Mouse (Mus musculus) regulatory T cell (primary cell): ENCODE data around the gene Tnks1bp1.

Source experiments
- in situ Hi-C: fragments of 300-600 bp; cut with MboI, MseI; formaldehyde crosslinking; loops from one replicate; pipeline ENCODE4 v1.15.1; 2025; ENCODE audit warnings: high pct_unique_total_duplicates

Gene Tnks1bp1

DNA sequence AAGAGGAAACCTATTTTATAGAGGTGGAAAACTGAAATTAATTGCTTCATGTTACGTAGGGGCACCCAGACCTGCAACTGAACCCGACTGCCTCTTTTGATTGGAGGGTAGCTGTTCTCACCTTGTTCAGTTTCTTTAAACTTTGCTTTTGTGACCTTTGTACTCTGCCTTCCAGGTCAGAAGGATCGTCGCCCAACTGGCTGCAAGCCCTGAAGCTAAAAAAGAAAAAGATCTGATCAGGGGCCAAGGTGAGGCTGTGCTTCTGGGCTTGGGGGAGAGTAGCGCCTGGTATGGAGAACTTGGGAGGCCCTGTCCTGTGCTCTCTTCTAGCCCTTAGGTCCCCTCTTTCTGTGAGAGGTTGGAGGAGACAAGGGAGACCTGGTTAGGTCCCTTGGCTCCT, 24.1 kb downstream of the Tnks1bp1 start:
- in situ Hi-C loops = no loop called here

DNA sequence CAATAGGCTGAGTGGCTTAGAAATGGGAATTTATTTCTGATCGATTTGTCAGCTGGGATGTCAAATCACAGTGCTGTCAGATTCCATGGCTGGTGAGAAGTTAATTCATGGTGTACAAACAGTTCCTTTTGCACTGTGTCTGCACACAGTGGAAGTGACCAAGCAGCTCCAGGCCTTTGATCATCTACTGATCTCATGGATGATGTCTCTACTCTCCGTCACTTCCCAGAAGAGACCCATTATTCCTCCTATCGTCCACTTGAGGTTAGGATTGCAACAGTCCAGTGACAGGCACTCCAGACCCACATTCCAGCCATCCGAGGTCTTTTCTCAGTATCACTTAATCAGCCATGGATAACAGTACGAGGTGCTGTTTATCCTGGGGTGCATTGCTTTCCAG, 25.9 kb downstream of the Tnks1bp1 start:
- in situ Hi-C loops = no loop called here

DNA sequence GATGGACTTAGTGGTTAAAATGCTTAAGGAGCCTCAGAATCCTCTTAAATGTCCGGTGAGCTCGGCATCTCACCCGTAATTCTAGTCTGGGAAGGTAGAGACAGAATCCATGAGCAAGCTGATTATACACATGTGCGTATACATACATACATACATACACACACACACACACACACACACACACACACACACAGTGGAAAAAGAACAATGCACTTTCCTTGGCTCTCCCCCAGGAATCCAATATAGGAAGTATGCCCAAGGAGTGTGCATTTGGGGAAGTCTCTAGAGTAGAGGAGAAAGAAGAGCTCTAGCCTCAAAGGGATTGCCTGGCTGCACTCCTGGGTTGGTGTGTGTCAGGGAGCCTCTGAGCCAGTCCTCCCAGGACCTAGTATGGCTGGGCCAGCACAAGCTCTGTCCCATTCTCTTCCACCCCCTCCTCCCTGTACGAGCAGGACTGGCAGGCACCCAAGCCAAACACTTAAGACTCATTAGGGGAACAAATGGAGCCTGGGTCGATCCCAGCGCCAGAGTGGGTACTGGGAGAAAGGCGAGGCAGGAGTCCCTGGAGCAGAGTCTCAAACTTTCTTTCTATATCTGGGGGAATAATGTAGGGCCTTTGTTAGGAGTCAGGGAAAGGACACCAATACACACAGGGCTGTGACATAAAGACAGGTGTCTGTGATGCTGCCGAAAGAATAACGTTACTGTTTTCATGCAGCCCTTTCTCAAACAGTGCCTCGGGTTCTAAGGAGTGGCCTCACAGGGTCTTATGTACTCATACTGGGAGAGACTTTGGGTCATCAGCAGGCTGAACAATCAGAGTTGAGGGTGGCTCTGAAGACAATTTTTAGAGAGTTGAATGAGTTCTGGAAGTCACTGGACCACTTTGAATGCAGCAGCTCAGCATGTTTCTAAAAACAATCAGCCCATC, 41.2 kb downstream of the Tnks1bp1 start:
- in situ Hi-C loops = no loop called here

DNA sequence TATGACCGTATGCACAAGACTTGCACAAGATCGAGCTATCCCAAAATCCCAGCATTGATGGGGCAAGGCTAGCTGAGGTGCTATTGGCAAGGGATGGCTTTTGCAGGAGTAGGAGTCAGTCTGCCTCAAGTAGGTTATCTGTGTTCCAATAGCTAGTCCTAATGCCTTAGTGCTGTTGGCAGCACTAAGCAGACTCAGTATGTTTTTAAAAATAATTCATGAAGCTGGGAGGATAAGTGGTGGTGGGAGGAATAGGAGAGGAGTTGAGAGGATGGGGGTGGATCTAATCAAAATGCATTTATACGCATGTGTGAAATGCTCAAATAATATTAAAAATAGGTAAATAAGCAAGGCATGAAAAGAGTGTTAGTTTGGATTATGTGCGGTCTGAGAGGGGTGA, 43.5 kb downstream of the Tnks1bp1 start:
- in situ Hi-C loops = loop anchor here (10.0 kb wide), 1 partner anchor 743 kb away; no protein-coding TSS in a partner anchor

DNA sequence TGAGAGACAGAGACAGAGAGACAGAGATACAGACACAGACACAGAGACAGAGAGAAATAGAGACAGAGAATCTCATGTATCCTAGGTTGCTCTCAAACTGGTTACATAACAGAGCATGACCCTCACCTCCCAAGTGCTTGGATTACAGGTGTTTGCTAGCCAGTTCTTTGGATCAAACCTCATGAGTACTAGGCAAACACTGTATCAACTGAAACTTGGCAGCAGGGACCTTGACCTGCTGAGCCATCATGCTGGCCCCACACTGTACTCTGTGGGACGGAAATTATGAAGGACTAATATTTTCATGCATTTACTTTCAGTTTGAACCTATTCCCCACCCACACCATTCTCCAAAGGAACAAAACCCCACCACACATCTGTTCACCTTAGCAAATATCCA, 45.6 kb downstream of the Tnks1bp1 start:
- in situ Hi-C loops = loop anchor here (10.0 kb wide), 1 partner anchor 741 kb away; no protein-coding TSS in a partner anchor

DNA sequence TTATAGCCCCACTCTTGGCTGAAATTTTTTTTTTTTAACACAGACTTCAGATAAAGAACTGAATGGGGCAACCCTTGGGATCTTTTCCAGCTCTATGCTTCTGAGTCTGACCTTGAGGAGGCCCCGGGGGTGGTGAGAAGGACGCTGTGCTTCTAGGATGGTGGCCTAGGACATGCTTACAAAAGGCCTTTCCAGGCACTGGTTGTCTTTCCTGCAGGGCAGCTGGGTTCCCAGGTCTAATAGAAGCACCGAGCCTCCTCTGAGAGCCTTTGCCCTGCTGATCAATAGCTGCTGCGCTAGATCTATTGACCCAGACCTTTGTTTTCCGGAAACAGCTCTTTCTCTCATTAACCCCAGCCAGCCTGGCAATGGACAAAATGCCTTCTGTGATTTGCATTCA, 48.1 kb downstream of the Tnks1bp1 start:
- in situ Hi-C loops = loop anchor here (10.0 kb wide), 1 partner anchor 739 kb away; no protein-coding TSS in a partner anchor

DNA sequence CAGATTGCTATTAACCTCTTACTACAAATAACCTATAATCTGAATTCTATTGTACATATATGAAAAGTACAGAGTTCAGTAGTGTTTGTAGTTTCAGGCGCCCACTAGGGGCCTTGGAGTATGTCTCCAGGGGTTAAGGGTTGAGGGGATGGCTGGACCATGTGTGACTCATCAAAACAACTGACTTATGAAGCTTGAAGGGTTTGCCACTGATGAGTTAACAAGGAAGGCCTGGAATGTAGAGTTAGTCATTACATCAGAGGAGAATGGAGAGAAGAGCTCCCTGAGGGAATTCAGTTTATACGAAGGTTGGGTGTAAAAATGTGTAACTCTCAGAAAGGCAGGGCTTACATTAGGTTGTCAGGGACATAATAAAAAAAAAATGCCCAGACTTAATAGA, 50.2 kb downstream of the Tnks1bp1 start:
- in situ Hi-C loops = loop anchor here (10.0 kb wide), 1 partner anchor 737 kb away; no protein-coding TSS in a partner anchor

DNA sequence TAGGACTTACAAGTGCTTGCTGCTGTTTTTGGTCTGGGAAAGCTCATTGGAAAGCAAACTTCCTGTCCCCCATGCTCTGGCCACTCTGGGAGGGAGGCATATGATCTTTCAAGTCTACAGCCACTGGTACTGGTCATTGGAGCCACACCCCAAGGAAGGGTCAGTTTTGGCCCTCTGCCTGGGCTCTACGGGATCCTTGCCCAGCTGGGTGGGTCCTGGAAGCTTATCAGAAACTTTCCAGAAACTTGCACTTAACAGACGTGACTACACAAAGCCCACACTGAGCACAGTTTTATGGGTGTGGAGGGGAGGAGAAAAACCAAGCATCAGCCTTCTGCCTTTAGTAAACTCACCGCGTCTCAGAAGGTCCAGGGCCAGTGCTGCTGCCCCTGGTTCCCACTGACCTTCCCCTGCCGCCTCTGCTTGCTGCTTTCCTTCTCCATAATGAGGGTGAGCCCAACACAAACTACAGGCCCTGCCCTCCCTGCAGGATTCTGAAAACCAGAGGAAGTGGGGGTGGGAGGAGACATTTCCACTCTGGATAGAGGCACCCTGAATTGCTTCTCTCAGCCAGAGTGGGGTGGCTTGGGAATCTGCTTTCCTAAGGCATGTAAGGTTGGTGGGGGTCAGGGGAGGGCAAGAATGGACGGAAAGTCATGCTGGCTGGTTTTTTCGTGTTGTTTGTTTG, 51.1 kb downstream of the Tnks1bp1 start:
- in situ Hi-C loops = loop anchor here (10.0 kb wide), 1 partner anchor 736 kb away; no protein-coding TSS in a partner anchor

DNA sequence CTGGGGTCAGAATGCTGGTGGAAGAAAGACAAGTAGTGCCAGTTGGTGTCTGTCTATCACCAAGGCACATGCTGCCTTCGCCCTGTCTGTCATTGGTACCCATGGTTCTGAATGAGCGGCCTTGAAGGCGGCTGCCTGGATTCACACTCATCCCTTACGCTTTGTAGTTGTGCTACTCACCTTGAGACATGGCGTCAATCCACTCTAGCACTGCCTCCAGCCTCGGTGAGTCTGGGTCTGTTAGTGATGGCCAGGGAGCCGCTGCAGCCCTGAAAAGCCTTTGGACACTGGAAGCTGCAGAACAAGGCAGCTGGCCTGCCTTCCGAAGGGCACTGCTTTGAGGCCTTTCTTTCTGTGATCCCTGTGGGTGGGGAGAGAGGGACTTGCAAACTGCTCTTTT, 55.4 kb downstream of the Tnks1bp1 start:
- in situ Hi-C loops = no loop called here

DNA sequence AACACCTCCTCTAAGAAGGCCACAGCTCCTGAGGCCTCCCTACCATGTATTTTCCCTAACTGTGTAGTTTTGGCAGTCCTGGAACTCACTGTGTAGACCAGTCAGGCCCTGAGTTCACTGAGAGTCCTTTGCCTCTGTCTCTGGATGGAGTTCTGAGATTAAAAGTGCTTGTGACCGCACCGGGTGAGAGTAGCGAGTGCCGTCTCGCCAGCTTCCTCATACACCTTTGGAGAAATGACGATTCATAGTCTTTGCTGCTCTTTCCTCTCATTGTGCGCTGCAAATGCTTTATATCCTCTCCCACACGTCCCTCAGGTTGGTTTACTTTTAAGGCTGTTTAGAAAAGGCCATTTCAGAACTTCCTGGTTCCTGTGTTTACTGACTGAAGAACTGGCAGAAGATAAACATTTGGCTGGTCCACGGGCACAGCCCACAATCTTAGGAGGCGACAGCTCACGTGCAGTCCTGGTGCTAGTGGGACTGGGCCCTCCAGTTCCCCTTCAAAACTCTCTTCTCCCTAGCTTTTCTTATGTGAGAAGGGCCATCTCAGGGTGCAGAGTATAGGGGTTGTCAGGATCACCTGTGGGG, 57.7 kb downstream of the Tnks1bp1 start:
- in situ Hi-C loops = loop anchor here (5.0 kb wide), 1 partner anchor 48 kb away; no protein-coding TSS in a partner anchor

DNA sequence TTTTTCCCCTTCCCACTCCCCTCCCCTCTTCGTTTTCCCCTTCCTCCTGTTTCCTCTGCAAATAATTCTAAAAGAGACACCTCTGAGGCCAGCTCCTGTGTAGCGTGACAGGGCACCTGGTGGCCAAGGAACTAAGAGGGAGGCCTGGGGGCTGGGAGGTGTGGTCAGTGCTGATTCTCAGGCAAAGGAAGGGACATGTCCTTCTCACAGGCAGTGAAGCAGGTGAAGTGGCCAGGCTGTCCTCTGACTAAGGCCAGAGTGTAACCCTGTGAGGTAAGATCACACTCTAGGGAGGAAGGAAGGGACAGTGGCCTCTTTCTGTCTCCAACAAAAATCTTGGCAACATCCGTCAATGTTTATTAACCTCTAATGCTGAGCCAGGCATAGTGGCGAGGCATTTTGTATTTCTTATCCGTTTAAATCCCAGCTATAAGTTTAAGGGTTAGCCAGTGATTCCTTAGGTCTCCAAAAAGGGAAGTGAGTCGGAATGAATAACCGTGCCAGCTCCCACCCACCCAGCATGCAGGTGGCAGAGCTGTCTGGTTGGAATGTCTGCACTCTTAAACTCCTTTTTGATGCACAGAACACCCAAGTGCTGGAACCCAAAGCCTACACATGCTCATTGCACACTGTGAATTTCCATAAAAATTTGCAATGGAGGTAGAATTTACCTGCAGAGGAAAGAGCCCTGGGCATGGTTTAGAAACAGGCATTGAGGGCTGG, 58.4 kb downstream of the Tnks1bp1 start:
- in situ Hi-C loops = loop anchor here (5.0 kb wide), 1 partner anchor 49 kb away; no protein-coding TSS in a partner anchor

DNA sequence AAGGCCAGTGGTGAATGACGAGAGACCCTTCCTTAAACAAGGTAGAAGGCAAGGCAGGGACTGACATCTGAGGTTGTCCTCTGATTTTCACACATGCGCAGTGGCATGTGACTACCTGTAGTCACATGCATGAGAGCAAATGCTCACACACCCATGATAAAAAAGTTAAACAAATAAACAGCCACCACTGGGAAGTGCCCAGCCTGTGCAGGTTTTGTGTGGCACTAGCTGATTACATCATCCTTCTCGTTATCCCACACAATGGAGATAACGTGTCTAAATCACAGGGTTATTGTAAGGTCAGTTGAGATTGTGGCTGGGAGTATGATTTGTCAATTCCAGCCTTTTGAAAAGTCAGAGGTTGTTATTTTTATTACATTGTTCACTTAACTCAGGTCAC, 59.1 kb downstream of the Tnks1bp1 start:
- in situ Hi-C loops = loop anchor here (5.0 kb wide), 1 partner anchor 50 kb away; no protein-coding TSS in a partner anchor

DNA sequence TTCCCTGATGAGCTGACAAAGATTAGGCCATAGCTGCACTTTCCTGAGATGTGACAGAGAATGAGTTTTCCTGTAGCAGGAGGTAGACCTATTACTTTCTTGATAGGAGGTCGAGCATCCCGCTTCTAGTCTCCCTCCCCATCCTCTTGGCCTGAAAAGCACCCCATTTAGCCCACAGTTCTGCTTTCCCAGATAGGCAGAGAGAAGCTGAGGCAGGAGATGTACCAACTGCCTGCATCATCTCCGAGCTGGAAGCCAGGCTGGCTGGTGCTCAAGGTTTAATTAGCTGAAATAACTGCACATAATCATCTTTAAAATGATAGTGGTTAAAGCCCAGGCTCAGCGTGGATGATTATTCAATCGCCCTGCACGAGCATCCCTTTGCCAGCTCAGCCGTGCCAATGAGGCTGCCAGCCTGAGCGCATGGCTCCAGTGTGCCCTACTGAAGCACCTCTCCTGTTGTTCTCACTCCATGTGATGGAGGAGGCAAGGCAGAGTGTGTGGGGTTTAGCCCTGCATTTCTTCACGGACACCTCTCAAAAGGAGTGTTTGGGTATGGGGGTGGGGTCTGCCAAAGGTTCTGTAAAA, 62.6 kb downstream of the Tnks1bp1 start:
- in situ Hi-C loops = no loop called here
